Mouse (Mus musculus) testis, adult 2 months (tissue): ENCODE measurements around the gene Dscam.

Experiments
- CTCF ChIP-seq: fragments of 200-500 bp; IDR thresholded peaks from 2 replicates; pipeline ENCODE4 v1.5.1; 2012; ENCODE audit warnings: low read depth, mild to moderate bottlenecking, inconsistent platforms, low read length, moderate library complexity; ENCODE audit not compliant: control insufficient read depth, insufficient read depth, insufficient replicate concordance
- POLR2A ChIP-seq: fragments of 200-500 bp; IDR thresholded peaks from 2 replicates; pipeline ENCODE4 v1.6.1; 2012; ENCODE audit warnings: low read depth, mild to moderate bottlenecking, inconsistent platforms, low read length, moderate library complexity; ENCODE audit not compliant: control insufficient read depth

- no peak for TF ChIP-seq CTCF
- no peak for TF ChIP-seq POLR2A
Observed at GRCm38 (mm10) chr16:96722135-96722534, 448.4 kb downstream of the Dscam start.
